Comparison of ENCODE assay signal across 17 mouse cellular contexts in the genomic region with DNA sequence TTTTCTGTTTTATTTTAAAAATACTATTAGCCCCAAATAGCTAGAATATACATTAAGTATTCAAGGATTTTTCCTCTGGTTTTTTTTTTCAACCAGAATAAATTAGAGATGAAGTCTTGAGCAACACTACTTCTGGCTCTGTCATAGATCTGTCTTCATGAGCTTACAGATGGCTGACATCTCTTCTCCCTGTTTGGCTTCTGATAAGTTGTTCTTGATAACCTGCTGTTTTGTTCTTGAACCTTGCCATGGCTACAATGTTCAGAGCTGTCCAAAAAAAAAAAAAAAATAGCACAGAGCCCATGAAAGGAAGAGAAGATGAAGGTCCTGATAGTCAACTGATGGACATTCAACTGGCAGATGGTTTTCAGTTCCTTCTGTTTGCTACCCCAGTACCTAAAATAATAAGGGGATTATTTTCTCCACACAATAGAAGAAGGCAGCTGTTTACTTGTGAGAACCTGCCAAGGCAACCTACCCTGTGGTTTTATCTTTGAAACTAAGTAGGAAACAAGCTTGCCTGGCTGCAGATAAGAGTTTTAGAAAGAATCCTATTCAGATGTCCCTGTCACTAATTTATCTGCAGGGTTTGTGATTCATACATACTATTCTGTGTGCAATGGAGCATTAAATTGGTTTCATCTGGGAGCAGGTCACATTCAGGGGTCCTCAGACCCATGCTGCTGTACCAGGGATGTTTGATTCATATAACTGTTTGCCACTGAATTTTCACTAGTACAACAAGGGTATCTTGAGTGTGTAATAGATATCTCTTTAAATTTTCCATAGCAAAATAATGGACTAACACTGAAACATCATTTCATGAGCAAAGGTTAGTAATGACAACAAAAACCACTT.
DNase-seq lines count a peak whose midpoint lies in the region; ATAC-seq lines count a peak whose summit lies in the region.
"Had no signal": no experiment of that assay in that cellular context is flagged by ENCODE, and none has a peak within 500 bp of the region (broad histone marks: within the 10 kb centered on the region; RNA-seq: fewer than 3 reads in every experiment).

No protein-coding gene starts in this region.

- H3K27me3 ChIP-seq in midbrain, embryonic 11.5 days (ENCODE audit: control insufficient read depth, insufficient read depth, low read length), result no peaks in the 10 kb centered on the region
- H3K27me3 ChIP-seq in midbrain, embryonic 10.5 days (ENCODE audit: low read depth, poor library complexity, severe bottlenecking), result no peaks in the 10 kb centered on the region
- H3K27me3 ChIP-seq: CH12.LX; limb, embryonic 15.5 days had no signal

- no peaks in the 10 kb centered on the region for H3K4me1 ChIP-seq in midbrain, embryonic 11.5 days (ENCODE audit: control insufficient read depth, insufficient read depth, low read length)
- H3K4me1 ChIP-seq in midbrain, embryonic 10.5 days, result peaks cover 5% of the 10 kb centered on the region; the same call in 1 of the 2 replicates
- H3K4me1 ChIP-seq: limb, embryonic 15.5 days had no signal

- no peak overlapping the region for H3K9ac ChIP-seq in midbrain, embryonic 11.5 days (ENCODE audit: low read length)
- H3K9ac ChIP-seq: limb, embryonic 15.5 days had no signal

- ATAC-seq in midbrain, embryonic 11.5 days (ENCODE audit: low FRiP score), result peak; percentile 80

- H3K4me3 ChIP-seq in midbrain, embryonic 11.5 days (ENCODE audit: low read depth, low read length), result no peak overlapping the region
- no peak overlapping the region for H3K4me3 ChIP-seq in midbrain, embryonic 10.5 days
- H3K4me3 ChIP-seq: limb, embryonic 15.5 days had no signal

- H3K4me2 ChIP-seq in midbrain, embryonic 11.5 days, result no peak overlapping the region
- H3K4me2 ChIP-seq: limb, embryonic 15.5 days had no signal

- no peaks in the 10 kb centered on the region for H3K9me3 ChIP-seq in midbrain, embryonic 11.5 days (ENCODE audit: control insufficient read depth, low read length)
- H3K9me3 ChIP-seq in midbrain, embryonic 10.5 days (replicated peaks), result no peaks in the 10 kb centered on the region
- H3K9me3 ChIP-seq: limb, embryonic 15.5 days had no signal

- peak; percentile 4 for DNase-seq in embryo, embryonic 11 days
- no peak for DNase-seq in embryo, embryonic 9.5 days (ENCODE audit: extremely low spot score)
- DNase-seq in midbrain, embryonic 11.5 days (ENCODE audit: low spot score, missing footprints), result no peak
- DNase-seq in midbrain, embryonic 10.5 days (ENCODE audit: low spot score), result no peak
- DNase-seq in mesoderm, embryonic 11.5 days (ENCODE audit: low read depth, low spot score), result peak; percentile 3
- DNase-seq in retina, postnatal 1 day, result peak; percentile 71
- DNase-seq in layer of hippocampus, adult 8-10 months (ENCODE audit: low spot score in 2 of 2), result no peak
- no peak for DNase-seq in right cerebral cortex, adult 18-20 months
- DNase-seq: adrenal gland, postnatal 10 days; cerebellum, adult 2 months; gastrocnemius, postnatal 25 days; kidney, adult 2 months; kidney, postnatal 25 days; lung, adult 18-20 months; lung, postnatal 36 days had no signal

- no peak overlapping the region for H3K27ac ChIP-seq in midbrain, embryonic 11.5 days (ENCODE audit: low read depth, low read length)
- no peak overlapping the region for H3K27ac ChIP-seq in midbrain, embryonic 10.5 days (replicated peaks)
- H3K27ac ChIP-seq: limb, embryonic 15.5 days had no signal

- H3K36me3 ChIP-seq in midbrain, embryonic 11.5 days (ENCODE audit: control insufficient read depth, insufficient read depth, low read length), result no peaks in the 10 kb centered on the region
- H3K36me3 ChIP-seq in midbrain, embryonic 10.5 days, result no peaks in the 10 kb centered on the region
- H3K36me3 ChIP-seq: limb, embryonic 15.5 days had no signal

Comparison
In these comparisons a context has a peak if more than half of its experiments do, and no peak if none do; other contexts are left out.
1. DNase-seq: peak in embryo, embryonic 11 days (single experiment), mesoderm, embryonic 11.5 days (single experiment) and retina, postnatal 1 day (single experiment); none in embryo, embryonic 9.5 days (single experiment), midbrain, embryonic 11.5 days (single experiment), midbrain, embryonic 10.5 days (single experiment), layer of hippocampus, adult 8-10 months (0 of 2) and right cerebral cortex, adult 18-20 months (single experiment).